Mouse (Mus musculus): ENCODE measurements around the gene Hsd17b2. TPM values are rescaled to one million over a fixed set of nuclear protein-coding genes. Genes with fewer than 3 reads are reported as not detected.

Gene Hsd17b2
- not detected for polyA plus RNA-seq (2017; shearing (Covaris generic))

DNA sequence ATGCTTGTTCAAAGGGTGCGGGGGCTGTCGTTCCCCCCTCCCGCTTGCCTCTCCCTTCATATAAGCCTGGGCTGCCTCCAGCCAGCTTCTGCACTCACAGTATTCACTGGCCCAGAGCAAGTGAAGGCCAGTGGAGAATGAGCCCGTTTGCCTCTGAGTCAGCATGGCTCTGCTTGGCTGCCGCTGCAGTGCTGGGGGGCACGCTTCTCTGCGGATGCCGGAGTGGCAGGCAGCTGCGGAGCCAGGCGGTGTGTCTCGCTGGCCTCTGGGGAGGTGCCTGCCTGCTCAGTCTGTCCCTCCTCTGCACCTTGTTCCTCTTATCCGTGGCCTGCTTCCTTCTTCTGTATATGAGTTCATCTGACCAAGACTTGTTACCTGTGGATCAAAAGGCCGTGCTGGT is at the start of gene Hsd17b2:
Gene Hsd17b2, plus strand, starts transcription at position 46 of the 400 bp plus-strand sequence.

DNA sequence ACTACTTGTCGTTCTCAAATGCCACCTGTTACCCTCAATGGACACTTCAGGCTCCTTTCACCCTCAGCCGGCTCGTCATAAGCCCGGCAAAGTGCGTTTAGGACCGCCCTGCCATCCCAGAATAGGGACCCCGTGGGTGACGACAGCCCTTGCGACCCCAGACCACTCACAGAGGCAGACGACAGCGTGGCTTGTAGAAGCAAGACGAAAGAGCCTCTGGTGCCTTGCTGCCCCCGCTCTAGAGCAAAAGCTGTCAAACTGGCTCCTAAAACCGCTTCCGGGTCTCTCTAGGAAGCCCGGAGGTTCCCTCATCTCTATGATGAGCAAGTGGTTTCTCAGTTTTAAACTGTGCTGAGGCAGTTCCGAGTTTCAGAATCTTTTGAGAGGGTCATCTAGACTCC is 28.3 kb upstream of the Hsd17b2 start, which contains the start of gene Sdr42e1:
Gene Sdr42e1, minus strand, starts transcription at position 260 of the 401 bp plus-strand sequence.

DNA sequence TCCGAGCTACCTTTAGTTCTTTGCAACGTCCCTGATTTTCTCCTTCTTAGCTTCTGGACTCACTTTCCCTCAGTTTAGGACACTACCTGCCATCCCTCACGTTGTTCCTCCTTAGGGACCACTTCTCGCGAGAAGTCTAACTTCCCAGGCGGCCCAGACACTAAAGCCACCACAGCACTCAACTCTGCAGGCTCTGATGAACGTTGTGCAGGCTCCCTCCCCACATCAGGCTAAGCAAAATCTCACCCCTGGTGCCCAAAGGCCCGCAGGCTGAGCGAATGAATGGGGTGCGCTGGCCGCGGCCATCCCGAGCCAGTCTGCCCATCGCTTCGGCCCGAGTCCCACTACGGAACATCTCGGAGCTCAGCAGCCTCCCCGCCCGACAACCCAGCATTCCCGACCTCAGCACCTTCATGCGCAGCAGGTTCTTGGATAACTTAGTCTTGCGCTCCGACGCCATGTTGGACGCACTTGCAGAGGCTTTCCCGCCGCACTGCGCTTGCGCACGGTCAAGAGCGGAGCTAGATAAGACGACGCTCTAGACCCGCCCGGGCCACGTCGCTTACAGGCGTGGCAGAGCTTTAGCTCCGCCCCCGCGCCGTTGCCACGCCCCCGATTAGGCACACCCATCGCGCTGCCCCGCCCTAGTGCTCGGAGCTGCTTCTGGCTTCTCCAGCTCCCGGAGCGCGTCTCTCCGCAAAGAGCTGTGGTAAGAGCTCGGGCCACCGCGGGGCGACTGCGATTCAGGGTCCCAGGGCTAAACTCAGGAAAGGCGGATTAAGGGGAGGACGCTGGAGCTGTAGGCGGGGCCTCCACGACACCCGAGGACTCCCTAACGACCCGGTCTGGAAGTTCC is 100.0 kb downstream of the Hsd17b2 start, which contains the start of gene Mphosph6:
Gene Mphosph6, minus strand, starts transcription at position 501 of the 856 bp plus-strand sequence.

Other genes starting within 250 kb of the Hsd17b2 start
- 0.46 TPM for gene Plcg2, start 203.6 kb upstream of the Hsd17b2 start, polyA plus RNA-seq (2017; shearing (Covaris generic))
- gene Sdr42e1, start 28.2 kb upstream of the Hsd17b2 start, polyA plus RNA-seq (2017; shearing (Covaris generic)): 2.9 TPM
- gene Mphosph6, start 100.0 kb downstream of the Hsd17b2 start, polyA plus RNA-seq (2017; shearing (Covaris generic)): 47.4 TPM